Mouse (Mus musculus): Measurements from ENCODE around the gene Gm8180.
"Not testable (repeated sequence)": the region's sequence is repeated elsewhere in the genome, so short reads cannot be mapped to it uniquely, and the experiment has no call there.

The Gm8180 gene

GRCm38 (mm10) chr14:43784645-43785044 is at the start of gene Gm8180:
TSS of gene Gm8180 (minus strand) at chr14:43784745.
- DNase-seq (ENCODE audit: low spot score in 2 of 2), result not testable (repeated sequence)

- DNase-seq (ENCODE audit: low spot score in 2 of 2), result not testable (repeated sequence)
Observed at GRCm38 (mm10) chr14:43830385-43830784, 45.8 kb upstream of the Gm8180 start.

- not testable (repeated sequence) for DNase-seq (ENCODE audit: low spot score in 2 of 2)
Observed at GRCm38 (mm10) chr14:43824176-43824575, 39.6 kb upstream of the Gm8180 start.

GRCm38 (mm10) chr14:43821869-43822268 is 37.3 kb upstream of the Gm8180 start:
- DNase-seq (ENCODE audit: low spot score in 2 of 2), result not testable (repeated sequence)

GRCm38 (mm10) chr14:43812458-43812857 is 27.9 kb upstream of the Gm8180 start:
- peak; percentile 10 to 32 for DNase-seq (ENCODE audit: low spot score in 2 of 2)

- DNase-seq (ENCODE audit: low spot score in 2 of 2), result not testable (repeated sequence)
Observed at GRCm38 (mm10) chr14:43808142-43808541, 23.6 kb upstream of the Gm8180 start.

- not testable (repeated sequence) for DNase-seq (ENCODE audit: low spot score in 2 of 2)
Observed at GRCm38 (mm10) chr14:43804435-43804834, 19.9 kb upstream of the Gm8180 start.

GRCm38 (mm10) chr14:43796905-43797470 is 12.4 kb upstream of the Gm8180 start:
- DNase-seq (ENCODE audit: low spot score in 2 of 2), result not testable (repeated sequence)

GRCm38 (mm10) chr14:43796069-43796904 is 11.7 kb upstream of the Gm8180 start:
- no peak for DNase-seq (ENCODE audit: low spot score in 2 of 2)

GRCm38 (mm10) chr14:43793811-43794210 is 9.3 kb upstream of the Gm8180 start:
- not testable (repeated sequence) for DNase-seq (ENCODE audit: low spot score in 2 of 2)

GRCm38 (mm10) chr14:43747566-43747965 is 37.0 kb downstream of the Gm8180 start, which contains the start of gene Gm6526:
TSS of gene Gm6526 (plus strand) at chr14:43747866.
- not testable (repeated sequence) for DNase-seq (ENCODE audit: low spot score in 2 of 2)
